Comparison of ENCODE assay signal across 8 mouse cellular contexts in the genomic region with DNA sequence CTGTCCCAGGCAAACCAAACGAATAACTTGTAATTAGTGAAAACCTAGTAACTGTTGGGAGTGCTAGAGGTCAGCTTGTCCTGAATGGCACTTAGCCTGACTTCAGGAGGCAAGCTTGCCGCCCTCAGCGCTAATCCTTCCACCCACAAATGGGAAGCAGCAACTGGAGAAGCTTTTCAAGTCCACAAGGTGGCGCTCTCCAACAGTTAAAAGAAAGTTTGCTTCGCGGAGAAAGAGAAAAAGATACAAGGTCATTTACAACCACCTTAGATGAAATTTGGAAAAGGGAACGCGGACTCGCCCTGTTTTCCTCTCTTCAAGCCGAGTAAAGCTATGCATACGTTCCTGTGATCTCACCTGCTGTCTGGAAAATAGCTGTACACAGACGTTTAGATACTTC. TPM values are rescaled to one million over a fixed set of nuclear protein-coding genes. Genes with fewer than 3 reads are reported as not detected.
DNase-seq lines count a peak whose midpoint lies in the region; ATAC-seq lines count a peak whose summit lies in the region.

No protein-coding gene starts in this region.

- H3K4me1 ChIP-seq in forebrain, embryonic 11.5 days (replicated peaks; ENCODE audit: control insufficient read depth, insufficient read depth, low read length) = 0 out of 2 replicates have a peak, but pooled peaks cover 1% of the 10 kb centered on the region

- intact Hi-C loops in heart, postnatal 14 days (cut with DNase I) = loop anchor here (5.0 kb wide), 1 partner anchor 853 kb away; no protein-coding TSS in a partner anchor

- peak; percentile 85 for DNase-seq in MN1 (ENCODE audit: low spot score)
- DNase-seq in brain, embryonic 18.5 days (ENCODE audit: low read depth, low spot score) = peak; percentile 75
- DNase-seq in forebrain, embryonic 11.5 days (ENCODE audit: low spot score) = peak; percentile 66
- DNase-seq in heart, postnatal 14 days = peak; percentile 35 to 71
- DNase-seq in layer of hippocampus, adult 8-10 months (ENCODE audit: low spot score in 2 of 2) = peak; percentile 31 to 57
- peak; percentile 60 for DNase-seq in lung, postnatal 25 days (ENCODE audit: low spot score)
- DNase-seq in right cerebral cortex, adult 2 months (ENCODE audit: low spot score in 2 of 2) = peak; percentile 62 to 75

- H3K27me3 ChIP-seq in forebrain, embryonic 11.5 days (ENCODE audit: control insufficient read depth, insufficient read depth, low read length) = no peaks in the 10 kb centered on the region

- no peak overlapping the region for H3K4me2 ChIP-seq in forebrain, embryonic 11.5 days (ENCODE audit: low read depth, low read length, severe bottlenecking)

- ATAC-seq in forebrain, embryonic 11.5 days (replicated peaks; ENCODE audit: low FRiP score) = peak; percentile 74; the same call in 1 of the 2 replicates
- ATAC-seq in CD4-positive, CD25-positive, alpha-beta regulatory T cell, adult 4 months = no peak

- no peaks in the 10 kb centered on the region for H3K9me3 ChIP-seq in forebrain, embryonic 11.5 days (ENCODE audit: control insufficient read depth, low read length)

- H3K27ac ChIP-seq in forebrain, embryonic 11.5 days (ENCODE audit: low read depth, low read length) = no peak overlapping the region

- H3K9ac ChIP-seq in forebrain, embryonic 11.5 days (ENCODE audit: low read length) = no peak overlapping the region

- no peak overlapping the region for H3K4me3 ChIP-seq in forebrain, embryonic 11.5 days (ENCODE audit: low read depth, low read length)

- 18% methylated on average over 12 of the region's 12 CpGs for WGBS in forebrain, embryonic 11.5 days

- no peaks in the 10 kb centered on the region for H3K36me3 ChIP-seq in forebrain, embryonic 11.5 days (ENCODE audit: control insufficient read depth, insufficient read depth, low read length)

RNA-seq across cellular contexts. Expression of a gene that starts 2.3 kb away (rescaled TPM):
- 0.36 TPM in 1 of 2 replicates, not detected in the other for polyA plus RNA-seq in forebrain, embryonic 11.5 days (2014; fragmentation: Nextera tagmentation; extraction: Ambion mirVana)
- under 1 TPM in 1 of 2 experiments, not detected in 1; 0.07 TPM for total RNA-seq in heart, postnatal 14 days (2021)
- total RNA-seq in layer of hippocampus, adult 8-10 months (2022) = under 1 TPM in 2 of 4 experiments, not detected in 2; 0.12 to 0.49 TPM
- not detected for polyA plus RNA-seq in CD4-positive, CD25-positive, alpha-beta regulatory T cell, adult 4 months (2017; shearing (Covaris generic))
